Mouse (Mus musculus): Measurements from ENCODE around the gene Itpkb. TPM values are rescaled to one million over a fixed set of nuclear protein-coding genes. Genes with fewer than 3 reads are reported as not detected.

Gene Itpkb
- polyA plus RNA-seq, 1 experiment from 2014 or later = 6.2 TPM

DNA sequence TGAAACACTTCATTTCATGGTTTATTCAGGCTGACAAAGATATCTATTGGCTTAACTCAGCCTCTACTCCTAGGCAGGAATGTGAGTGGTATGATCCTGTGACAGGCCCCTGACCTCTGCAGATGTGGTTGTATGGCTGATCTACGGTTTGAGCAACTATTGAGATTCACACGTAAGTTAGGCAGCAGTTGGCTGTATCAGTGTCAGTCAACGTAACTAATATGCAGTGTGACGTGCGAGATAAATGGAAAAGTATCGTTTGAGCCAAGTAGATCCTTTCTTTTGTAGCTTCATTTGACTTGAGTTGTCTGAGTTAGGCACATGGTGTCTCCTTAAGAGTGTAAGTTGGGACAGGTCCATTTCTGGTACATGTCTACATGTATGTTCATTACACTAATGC, 4.3 kb downstream of the Itpkb start:
- H3K36me3 ChIP-seq (replicated peaks) = peaks cover 24% of the 10 kb centered on the region
- peak overlapping the region; percentile 85; the same call in 1 of the 2 replicates for H3K4me3 ChIP-seq
- H3K9me3 ChIP-seq = no peaks in the 10 kb centered on the region
- no peak overlapping the region for H3K27ac ChIP-seq (replicated peaks)
- peaks cover 43% of the 10 kb centered on the region for H3K27me3 ChIP-seq (replicated peaks; ENCODE audit: low read depth, poor library complexity, severe bottlenecking)
- H3K4me1 ChIP-seq = peaks cover 63% of the 10 kb centered on the region
- 86% methylated on average over 6 of the region's 6 CpGs for WGBS
- no peak for DNase-seq (ENCODE audit: low spot score)

DNA sequence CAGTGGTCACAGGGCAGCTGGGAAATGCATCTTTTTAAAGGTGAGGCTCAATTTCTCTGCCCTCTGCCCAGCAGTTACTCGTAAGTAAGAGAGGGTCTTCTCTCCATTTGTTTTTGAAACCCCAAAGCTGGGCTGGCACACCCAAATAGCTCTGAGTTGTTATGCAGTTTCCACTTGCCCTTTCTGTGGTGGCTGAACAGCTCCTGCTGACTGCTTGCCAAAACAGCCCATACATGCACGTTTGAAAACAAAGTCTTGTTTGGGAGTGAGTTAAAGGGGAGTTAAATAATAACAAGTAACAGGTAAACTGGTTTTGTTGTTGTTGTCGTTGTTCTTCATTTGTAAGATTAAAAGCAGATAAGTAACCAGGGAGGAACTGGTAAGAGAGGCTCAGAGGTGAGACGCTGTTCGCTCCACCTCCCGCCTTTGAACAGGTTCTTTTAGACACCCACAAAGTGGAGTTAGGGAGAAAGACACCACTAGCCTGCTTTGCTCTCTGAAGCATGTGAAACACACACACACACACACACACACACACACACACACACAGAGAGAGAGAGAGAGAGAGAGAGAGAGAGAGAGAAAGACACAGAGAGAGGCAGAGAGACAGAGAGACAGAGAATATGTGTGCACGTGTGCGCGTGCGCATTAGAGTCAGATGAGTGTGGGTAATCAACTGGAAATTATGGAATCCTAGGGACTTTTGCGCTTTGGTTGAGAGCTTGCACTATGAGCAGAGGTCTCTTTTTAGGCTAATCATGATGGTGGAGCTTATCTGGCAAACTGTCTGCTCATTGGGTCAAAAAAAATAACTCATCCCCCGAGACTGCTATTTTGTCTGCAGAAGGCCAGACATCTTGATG, 5.5 kb downstream of the Itpkb start:
- Histone ChIP-seq H3K9me3 (no peaks in the 10 kb centered on the region), H3K27me3 (replicated peaks; ENCODE audit: low read depth, poor library complexity, severe bottlenecking) (peaks cover 43% of the 10 kb centered on the region), H3K27ac (replicated peaks) (no peak overlapping the region), H3K4me3 (peak overlapping the region; percentile 85; the same call in 1 of the 2 replicates), H3K4me1 (peaks cover 58% of the 10 kb centered on the region), H3K36me3 (replicated peaks) (peaks cover 24% of the 10 kb centered on the region)
- WGBS = 81% methylated on average over 12 of the region's 12 CpGs
- DNase-seq (ENCODE audit: low spot score) = no peak

DNA sequence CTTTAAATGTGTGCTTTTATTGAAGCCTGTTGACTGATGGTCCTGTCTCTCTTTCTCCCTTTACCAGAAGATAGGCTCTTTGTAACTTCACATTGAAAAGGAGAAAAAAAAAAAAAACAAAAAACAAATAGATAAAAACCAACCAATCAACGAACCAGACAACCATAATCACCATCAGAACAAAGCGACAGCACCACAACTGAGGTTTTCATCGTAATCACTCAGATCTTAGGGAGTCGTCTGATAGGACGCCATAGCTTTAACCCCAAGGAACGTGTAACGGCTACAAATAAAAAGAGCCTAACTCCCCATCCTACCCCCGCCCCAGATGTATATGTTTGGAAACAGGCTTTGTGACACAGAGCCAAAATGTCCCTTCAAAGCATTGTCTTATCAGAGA, 8.1 kb downstream of the Itpkb start:
- H3K4me3 ChIP-seq = no peak overlapping the region

DNA sequence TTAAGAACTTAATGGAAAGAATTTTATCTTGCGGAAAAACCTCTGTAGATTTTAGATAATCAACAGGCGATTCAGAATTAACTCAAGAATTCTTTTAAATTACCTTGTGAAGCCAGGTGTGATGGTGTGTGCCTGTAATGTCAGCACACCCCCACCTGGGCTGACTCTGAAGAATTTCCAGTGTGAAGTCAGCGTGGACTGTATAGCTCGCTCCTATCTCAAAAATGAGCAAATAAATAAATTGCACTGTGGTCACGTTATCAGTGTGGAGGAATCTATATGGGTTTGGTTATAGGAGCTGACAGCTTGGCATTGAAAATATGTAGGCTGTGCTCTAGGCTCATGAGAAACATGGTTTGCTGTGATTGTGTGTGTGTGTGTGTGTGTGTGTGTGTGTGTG, 8.9 kb downstream of the Itpkb start:
- Histone ChIP-seq H3K9me3 (no peaks in the 10 kb centered on the region), H3K4me1 (peaks cover 38% of the 10 kb centered on the region), H3K27ac (replicated peaks) (no peak overlapping the region), H3K4me3 (no peak overlapping the region), H3K27me3 (replicated peaks; ENCODE audit: low read depth, poor library complexity, severe bottlenecking) (peaks cover 13% of the 10 kb centered on the region), H3K36me3 (replicated peaks) (peaks cover 10% of the 10 kb centered on the region)
- DNase-seq (ENCODE audit: low spot score) = no peak
- WGBS = 93% methylated on average over 5 of the region's 5 CpGs

More for the DNA sequence above, 8.1 kb downstream of the Itpkb start:
- peaks cover 18% of the 10 kb centered on the region for H3K36me3 ChIP-seq (replicated peaks)
- WGBS = 83% methylated on average over 8 of the region's 8 CpGs
- H3K27me3 ChIP-seq (replicated peaks; ENCODE audit: low read depth, poor library complexity, severe bottlenecking) = peaks cover 20% of the 10 kb centered on the region
- H3K9me3 ChIP-seq = no peaks in the 10 kb centered on the region
- no peak overlapping the region for H3K27ac ChIP-seq (replicated peaks)
- peaks cover 38% of the 10 kb centered on the region for H3K4me1 ChIP-seq
- no peak for DNase-seq (ENCODE audit: low spot score)

DNA sequence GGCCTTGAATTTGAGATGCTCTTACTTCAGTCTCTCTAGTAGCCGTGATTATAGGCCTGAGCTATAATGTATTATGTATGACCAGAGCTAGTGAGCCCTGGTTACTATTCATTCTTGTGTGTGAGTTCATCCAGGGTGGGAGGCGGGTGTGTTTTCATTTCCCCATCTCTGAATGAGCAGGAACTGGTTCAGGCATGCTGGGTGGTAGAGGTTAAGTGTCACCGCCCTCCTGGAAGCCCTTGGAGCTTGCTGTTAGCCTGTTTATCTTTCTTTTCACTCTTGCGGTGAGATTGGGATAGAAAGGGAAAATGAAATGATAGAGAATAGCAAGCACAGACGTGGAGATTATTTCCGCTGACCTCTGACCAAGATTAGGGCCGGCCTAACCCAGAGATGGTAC, 12.7 kb downstream of the Itpkb start:
- Histone ChIP-seq H3K4me3 (no peak overlapping the region), H3K27me3 (replicated peaks; ENCODE audit: low read depth, poor library complexity, severe bottlenecking) (no peaks in the 10 kb centered on the region), H3K9me3 (no peaks in the 10 kb centered on the region), H3K4me1 (peaks cover 38% of the 10 kb centered on the region), H3K27ac (replicated peaks) (no peak overlapping the region), H3K36me3 (replicated peaks) (no peaks in the 10 kb centered on the region)
- DNase-seq (ENCODE audit: low spot score) = no peak
- 76% methylated on average over 7 of the region's 7 CpGs for WGBS

DNA sequence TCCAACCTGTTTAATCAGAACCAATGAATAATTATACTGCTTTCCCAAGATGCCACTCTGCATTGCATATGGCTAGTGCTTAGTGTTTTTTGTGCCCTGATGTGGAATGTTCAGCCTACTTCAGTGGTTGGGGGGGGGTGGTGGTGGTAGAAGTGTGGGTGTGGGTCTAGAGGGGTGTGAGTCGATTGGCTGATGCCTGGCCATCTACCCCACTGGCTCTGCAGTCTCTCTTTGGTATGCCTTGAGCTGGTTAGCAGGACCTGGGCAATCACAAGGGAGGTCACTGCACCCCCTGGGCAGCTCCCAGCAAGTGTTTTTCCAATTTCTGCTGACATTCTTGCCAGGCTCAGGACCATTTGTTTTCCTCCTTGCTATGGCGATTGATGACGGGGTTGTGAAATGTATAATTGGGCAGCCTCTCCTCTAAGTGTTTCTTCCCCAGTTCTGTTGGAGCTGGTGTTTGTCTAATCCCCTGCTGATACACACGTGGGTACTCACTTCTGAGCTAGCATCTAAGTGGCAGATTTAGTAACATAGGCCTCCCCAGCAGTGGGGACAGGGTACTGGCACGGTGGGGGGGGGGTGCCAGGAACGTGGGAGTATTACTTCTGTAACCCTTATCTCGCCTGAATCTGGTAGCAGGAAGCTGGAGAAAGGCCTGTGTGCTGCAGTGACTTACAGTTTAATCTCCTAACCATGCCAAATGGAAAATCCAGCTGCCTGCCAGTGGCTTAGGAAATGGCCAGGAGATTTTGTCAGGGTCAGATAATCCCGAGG, 13.3 kb downstream of the Itpkb start:
- DNase-seq (ENCODE audit: low spot score) = no peak
- H3K27me3 ChIP-seq (replicated peaks; ENCODE audit: low read depth, poor library complexity, severe bottlenecking) = no peaks in the 10 kb centered on the region
- H3K4me1 ChIP-seq = peaks cover 45% of the 10 kb centered on the region
- WGBS = 45% methylated on average over 8 of the region's 8 CpGs
- no peaks in the 10 kb centered on the region for H3K9me3 ChIP-seq
- H3K36me3 ChIP-seq (replicated peaks) = no peaks in the 10 kb centered on the region
- H3K27ac ChIP-seq (replicated peaks) = peak overlapping the region; percentile 3
- no peak overlapping the region for H3K4me3 ChIP-seq

DNA sequence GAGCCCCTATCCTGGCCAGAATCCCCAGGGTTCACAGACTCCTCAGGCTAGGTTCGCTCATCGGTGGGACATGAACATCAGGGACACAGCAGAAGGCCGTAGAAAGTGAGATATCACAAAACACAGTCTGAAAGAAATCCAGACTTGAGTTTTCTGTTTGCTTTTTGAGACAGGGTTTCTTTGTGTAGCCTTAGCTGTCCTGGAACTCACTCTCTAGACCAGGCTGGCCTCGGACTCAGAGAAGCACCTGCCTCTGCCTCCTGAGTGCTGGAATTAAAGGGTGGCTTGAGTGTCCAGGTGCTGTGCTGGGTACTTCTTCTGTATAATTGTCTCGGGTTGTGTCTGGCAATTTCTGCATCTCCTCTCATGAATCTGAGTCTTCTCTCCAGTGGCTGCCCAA, 14.8 kb downstream of the Itpkb start:
- Histone ChIP-seq H3K27me3 (replicated peaks; ENCODE audit: low read depth, poor library complexity, severe bottlenecking) (no peaks in the 10 kb centered on the region), H3K9me3 (no peaks in the 10 kb centered on the region), H3K4me1 (peaks cover 56% of the 10 kb centered on the region), H3K36me3 (replicated peaks) (no peaks in the 10 kb centered on the region), H3K4me3 (no peak overlapping the region), H3K27ac (replicated peaks) (no peak overlapping the region)
- DNase-seq (ENCODE audit: low spot score) = no peak
- 84% methylated on average over 5 of the region's 5 CpGs for WGBS

DNA sequence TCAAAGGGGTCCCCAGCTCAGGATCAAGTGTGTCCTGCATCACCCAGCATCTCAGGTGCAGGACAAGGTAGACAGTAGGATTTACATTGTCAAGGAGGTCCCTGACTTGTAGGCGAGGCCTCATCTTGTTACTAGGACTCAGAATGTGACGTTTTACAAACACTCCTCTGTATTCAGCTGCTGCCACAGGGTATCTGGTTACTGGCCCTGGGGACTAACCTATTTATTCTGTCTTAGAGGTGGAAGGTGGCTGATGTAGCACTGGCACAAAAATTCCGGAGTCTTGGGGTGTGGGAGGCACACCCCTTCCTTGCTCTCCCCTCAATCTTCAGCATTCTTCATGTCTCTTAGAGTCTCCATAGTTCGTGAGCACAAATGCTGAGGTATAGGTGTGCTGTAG, 16.8 kb downstream of the Itpkb start:
- no peaks in the 10 kb centered on the region for H3K36me3 ChIP-seq (replicated peaks)
- DNase-seq (ENCODE audit: low spot score) = no peak
- no peak overlapping the region for H3K4me3 ChIP-seq
- WGBS = 50% methylated on average over 4 of the region's 4 CpGs
- H3K27ac ChIP-seq (replicated peaks) = peak overlapping the region; percentile 37
- no peaks in the 10 kb centered on the region for H3K27me3 ChIP-seq (replicated peaks; ENCODE audit: low read depth, poor library complexity, severe bottlenecking)
- H3K4me1 ChIP-seq = peaks cover 74% of the 10 kb centered on the region
- no peaks in the 10 kb centered on the region for H3K9me3 ChIP-seq

DNA sequence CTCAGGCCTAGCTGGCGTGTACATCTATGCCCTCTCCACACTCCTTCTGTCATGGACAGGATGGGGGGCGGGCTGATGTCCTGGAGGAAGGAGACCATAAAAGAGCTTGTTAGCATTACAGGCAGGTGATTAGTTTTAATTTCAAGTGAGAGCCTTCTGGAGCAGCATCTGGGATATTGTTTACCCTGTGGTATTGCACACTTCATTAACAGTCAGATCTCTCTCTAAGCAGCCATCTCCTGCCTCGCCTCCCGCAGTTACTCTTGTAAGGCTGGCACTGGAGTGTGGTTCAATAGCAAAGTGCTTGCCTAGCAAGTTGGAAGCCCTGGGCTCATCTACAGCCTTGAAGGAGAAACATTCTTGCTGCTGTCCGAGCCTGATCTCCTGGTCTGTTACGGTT, 17.6 kb downstream of the Itpkb start:
- Histone ChIP-seq H3K27me3 (replicated peaks; ENCODE audit: low read depth, poor library complexity, severe bottlenecking) (no peaks in the 10 kb centered on the region), H3K4me1 (peaks cover 80% of the 10 kb centered on the region), H3K9me3 (no peaks in the 10 kb centered on the region), H3K27ac (replicated peaks) (no peak overlapping the region; the same call in 1 of the 2 replicates), H3K36me3 (replicated peaks) (no peaks in the 10 kb centered on the region), H3K4me3 (no peak overlapping the region)
- no peak for DNase-seq (ENCODE audit: low spot score)
- 90% methylated on average over 6 of the region's 6 CpGs for WGBS

DNA sequence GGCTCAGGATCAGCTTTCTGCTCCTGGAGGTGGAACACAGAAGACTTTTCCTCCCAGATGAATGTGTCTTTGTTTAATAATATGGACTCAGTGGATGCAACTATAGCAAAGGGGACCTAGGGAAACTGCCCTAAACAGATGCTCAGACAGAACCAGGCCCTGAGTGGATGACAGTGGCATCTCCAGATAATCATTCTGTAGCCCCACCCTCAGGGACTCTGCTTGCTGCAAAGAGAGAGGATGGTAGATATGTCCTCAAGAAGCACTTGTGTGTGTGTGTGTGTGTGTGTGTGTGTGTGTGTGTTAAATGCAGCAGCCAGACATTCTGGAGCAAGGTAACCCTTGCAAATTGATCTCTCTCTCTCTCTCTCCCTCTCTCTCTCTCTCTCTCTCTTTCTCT, 18.8 kb downstream of the Itpkb start:
- no peak for DNase-seq (ENCODE audit: low spot score)
- Histone ChIP-seq H3K27me3 (replicated peaks; ENCODE audit: low read depth, poor library complexity, severe bottlenecking) (no peaks in the 10 kb centered on the region), H3K9me3 (no peaks in the 10 kb centered on the region), H3K4me1 (peaks cover 78% of the 10 kb centered on the region), H3K27ac (replicated peaks) (no peak overlapping the region), H3K4me3 (no peak overlapping the region), H3K36me3 (replicated peaks) (no peaks in the 10 kb centered on the region)

DNA sequence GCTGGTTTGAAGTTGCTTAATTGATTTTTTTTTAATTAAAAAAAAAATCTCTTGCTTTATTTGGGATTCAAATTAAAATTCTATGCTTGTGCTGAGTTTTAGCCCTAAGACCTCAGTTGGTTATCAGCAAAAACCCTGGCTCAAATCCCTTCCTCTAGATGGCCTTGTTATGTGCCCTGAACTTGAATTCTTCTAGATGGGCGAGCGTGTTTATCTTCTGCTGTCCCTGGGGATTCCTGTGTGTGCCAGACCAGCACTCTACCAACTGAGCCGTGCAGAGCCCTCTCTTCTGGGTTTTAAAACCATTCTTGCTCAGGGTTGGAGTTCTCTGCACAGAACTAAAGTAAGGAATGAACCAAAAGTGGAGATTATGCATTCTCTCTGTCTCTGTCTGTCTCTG, 22.0 kb downstream of the Itpkb start:
- H3K36me3 ChIP-seq (replicated peaks) = no peaks in the 10 kb centered on the region
- no peak overlapping the region for H3K4me3 ChIP-seq
- H3K27ac ChIP-seq (replicated peaks) = no peak overlapping the region
- no peak for DNase-seq (ENCODE audit: low spot score)
- H3K4me1 ChIP-seq = peaks cover 78% of the 10 kb centered on the region
- WGBS = 73% methylated on average over 3 of the region's 3 CpGs
- H3K27me3 ChIP-seq (replicated peaks; ENCODE audit: low read depth, poor library complexity, severe bottlenecking) = no peaks in the 10 kb centered on the region
- H3K9me3 ChIP-seq = no peaks in the 10 kb centered on the region

DNA sequence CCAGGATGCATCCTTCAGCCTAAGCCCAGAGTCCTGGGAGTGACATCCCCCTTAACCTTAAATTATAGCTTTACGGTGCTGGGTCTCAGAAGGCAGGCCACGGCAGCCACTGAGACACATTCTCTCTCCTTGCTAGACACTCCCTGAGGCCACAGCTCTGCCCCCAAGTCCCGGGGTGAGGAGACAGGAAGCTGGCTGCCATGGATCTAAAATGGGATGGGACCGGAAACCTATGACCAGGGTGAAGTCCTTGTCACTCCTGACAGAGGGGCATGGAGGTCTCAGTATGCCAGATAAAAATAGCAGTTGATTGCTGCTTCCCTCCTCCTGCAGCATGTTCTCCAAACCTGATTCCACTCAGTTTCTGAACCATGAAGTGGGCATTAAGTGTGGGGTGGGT, 23.8 kb downstream of the Itpkb start:
- H3K4me1 ChIP-seq = peaks cover 66% of the 10 kb centered on the region
- no peak overlapping the region for H3K27ac ChIP-seq (replicated peaks)
- no peaks in the 10 kb centered on the region for H3K36me3 ChIP-seq (replicated peaks)
- DNase-seq (ENCODE audit: low spot score) = no peak
- no peak overlapping the region for H3K4me3 ChIP-seq
- 43% methylated on average over 4 of the region's 4 CpGs for WGBS
- H3K9me3 ChIP-seq = no peaks in the 10 kb centered on the region
- no peaks in the 10 kb centered on the region for H3K27me3 ChIP-seq (replicated peaks; ENCODE audit: low read depth, poor library complexity, severe bottlenecking)
